In genomic region chr6:22088346-22089064, GRCm38 (mm10) we compare ENCODE assay signal across 10 mouse cellular contexts.
A peak's percentile ranks its signal among the peaks of the same experiment; 100 is the strongest.
DNase-seq lines count a peak whose midpoint lies in the region; ATAC-seq lines count a peak whose summit lies in the region.
"Had no signal": no experiment of that assay in that cellular context is flagged by ENCODE, and none has a peak within 500 bp of the region (broad histone marks: within the 10 kb centered on the region; RNA-seq: fewer than 3 reads in every experiment).

No protein-coding gene starts in this region.

- no peak overlapping the region for H3K9ac ChIP-seq in intestine, embryonic 16.5 days (ENCODE audit: low read depth, low read length)
- H3K9ac ChIP-seq: heart, embryonic 15.5 days; neural tube, embryonic 13.5 days had no signal

- peak; percentile 49 to 71 for DNase-seq in cerebellum, postnatal 14 days
- no peak for DNase-seq in cerebellum, adult 11 months
- peak; percentile 41 for DNase-seq in ovary, postnatal 14 days (ENCODE audit: low spot score)
- DNase-seq in ovary, adult 18-20 months (ENCODE audit: low spot score) = no peak
- peak; percentile 78 for DNase-seq in embryo, embryonic 11 days
- peak; percentile 74 for DNase-seq in mesoderm, embryonic 11.5 days (ENCODE audit: low read depth, low spot score)

- H3K9me3 ChIP-seq in intestine, embryonic 16.5 days (ENCODE audit: control insufficient read depth, low read length) = no peaks in the 10 kb centered on the region
- H3K9me3 ChIP-seq: heart, embryonic 15.5 days; neural tube, embryonic 13.5 days had no signal

- WGBS in intestine, embryonic 16.5 days = 48% methylated on average over 17 of the region's 17 CpGs

- peak overlapping the region; percentile 38 for H3K4me2 ChIP-seq in intestine, embryonic 16.5 days (ENCODE audit: low read depth, low read length)
- H3K4me2 ChIP-seq: heart, embryonic 15.5 days; neural tube, embryonic 13.5 days had no signal

- H3K27me3 ChIP-seq in intestine, embryonic 16.5 days (replicated peaks; ENCODE audit: control insufficient read depth, insufficient read depth, low read length) = no peaks in the 10 kb centered on the region
- H3K27me3 ChIP-seq: heart, embryonic 15.5 days; neural tube, embryonic 13.5 days had no signal

- peak; percentile 66 for ATAC-seq in intestine, embryonic 16.5 days
- ATAC-seq in inflammation-experienced regulatory T-cells, adult 6 months = no peak

- no peak overlapping the region for H3K27ac ChIP-seq in intestine, embryonic 16.5 days (ENCODE audit: low read length)
- H3K27ac ChIP-seq: heart, embryonic 15.5 days; neural tube, embryonic 13.5 days had no signal

- H3K4me1 ChIP-seq in intestine, embryonic 16.5 days (ENCODE audit: control insufficient read depth, insufficient read depth, low read length) = no peaks in the 10 kb centered on the region
- H3K4me1 ChIP-seq: heart, embryonic 15.5 days; neural tube, embryonic 13.5 days had no signal

- no peak overlapping the region for H3K4me3 ChIP-seq in intestine, embryonic 16.5 days (ENCODE audit: low read length)
- H3K4me3 ChIP-seq: heart, embryonic 15.5 days; neural tube, embryonic 13.5 days had no signal

- 0 out of 2 replicates have a peak, but pooled peaks cover 2% of the 10 kb centered on the region for H3K36me3 ChIP-seq in intestine, embryonic 16.5 days (ENCODE audit: control insufficient read depth, insufficient read depth, low read length)
- H3K36me3 ChIP-seq: heart, embryonic 15.5 days; neural tube, embryonic 13.5 days had no signal

Comparison
In these comparisons a context has a peak if more than half of its experiments do, and no peak if none do; other contexts are left out.
1. DNase-seq: peak in cerebellum, postnatal 14 days (2 of 2), ovary, postnatal 14 days (single experiment), embryo, embryonic 11 days (single experiment) and mesoderm, embryonic 11.5 days (single experiment); none in cerebellum, adult 11 months (single experiment) and ovary, adult 18-20 months (single experiment).